In genomic region chr7:130982881-130983280, GRCm38 (mm10) we compare ENCODE assay signal across 18 mouse cellular contexts. TPM values are rescaled to one million over a fixed set of nuclear protein-coding genes. Genes with fewer than 3 reads are reported as not detected.
DNase-seq lines count a peak whose midpoint lies in the region; ATAC-seq and TF ChIP-seq lines count a peak whose summit lies in the region.
"Had no signal": no experiment of that assay in that cellular context is flagged by ENCODE, and none has a peak within 500 bp of the region (broad histone marks: within the 10 kb centered on the region; RNA-seq: fewer than 3 reads in every experiment).

No protein-coding gene starts in this region.

- no peak overlapping the region for H3K4me2 ChIP-seq in intestine, postnatal 0 days (replicated peaks; ENCODE audit: low read depth)
- H3K4me2 ChIP-seq in intestine, embryonic 16.5 days (ENCODE audit: low read depth, low read length), result no peak overlapping the region
- H3K4me2 ChIP-seq: forebrain, embryonic 15.5 days; hindbrain, embryonic 15.5 days; stomach, embryonic 15.5 days had no signal

- no peaks in the 10 kb centered on the region for H3K27me3 ChIP-seq in intestine, postnatal 0 days (replicated peaks; ENCODE audit: control insufficient read depth, insufficient read depth, low read length)
- H3K27me3 ChIP-seq in intestine, embryonic 16.5 days (replicated peaks; ENCODE audit: control insufficient read depth, insufficient read depth, low read length), result no peaks in the 10 kb centered on the region
- H3K27me3 ChIP-seq: forebrain, embryonic 15.5 days; stomach, embryonic 15.5 days had no signal

- peak; percentile 26 for DNase-seq in thymus, postnatal 4 days
- DNase-seq in thymus, postnatal 14 days, result no peak
- peak; percentile 23 for DNase-seq in brain, adult 2 months (ENCODE audit: low read depth, low spot score)
- no peak for DNase-seq in right cerebral cortex, postnatal 25 days
- DNase-seq: adrenal gland, postnatal 36 days; cerebellum, adult 9-10 months; right cerebral cortex, adult 18-20 months had no signal

- peak; percentile 27; the same call in 1 of the 2 replicates for TF ChIP-seq CTCF in intestine, postnatal 0 days (IDR thresholded peaks at IDR 0.05; ENCODE audit: low read depth)

- H3K4me3 ChIP-seq in intestine, postnatal 0 days (ENCODE audit: low read depth, low read length), result no peak overlapping the region
- H3K4me3 ChIP-seq in intestine, embryonic 16.5 days (ENCODE audit: low read length), result no peak overlapping the region
- H3K4me3 ChIP-seq: forebrain, embryonic 15.5 days; hindbrain, embryonic 15.5 days; stomach, embryonic 15.5 days had no signal

- no peak overlapping the region for H3K27ac ChIP-seq in intestine, postnatal 0 days (ENCODE audit: low read depth, low read length)
- no peak overlapping the region for H3K27ac ChIP-seq in intestine, embryonic 16.5 days (ENCODE audit: low read length)
- H3K27ac ChIP-seq: forebrain, embryonic 15.5 days; hindbrain, embryonic 15.5 days; stomach, embryonic 15.5 days had no signal

- 74% methylated on average over 3 of the region's 3 CpGs for WGBS in intestine, postnatal 0 days
- 75% methylated on average over 3 of the region's 3 CpGs for WGBS in intestine, embryonic 16.5 days

- no peak for ATAC-seq in intestine, postnatal 0 days
- no peak for ATAC-seq in intestine, embryonic 16.5 days
- ATAC-seq in erythroid progenitor cell, adult 5-6 weeks (replicated peaks; ENCODE audit: low FRiP score, poor library complexity, severe bottlenecking), result no peak
- ATAC-seq: forebrain, embryonic 15.5 days had no signal

- H3K4me1 ChIP-seq in intestine, postnatal 0 days (replicated peaks; ENCODE audit: control insufficient read depth, insufficient read depth, low read length), result no peaks in the 10 kb centered on the region
- H3K4me1 ChIP-seq in intestine, embryonic 16.5 days (ENCODE audit: control insufficient read depth, insufficient read depth, low read length), result peaks cover 1% of the 10 kb centered on the region; the same call in 1 of the 2 replicates

- H3K36me3 ChIP-seq in intestine, postnatal 0 days (ENCODE audit: control insufficient read depth, insufficient read depth), result no peaks in the 10 kb centered on the region
- no peaks in the 10 kb centered on the region for H3K36me3 ChIP-seq in intestine, embryonic 16.5 days (ENCODE audit: control insufficient read depth, insufficient read depth, low read length)
- H3K36me3 ChIP-seq: forebrain, embryonic 15.5 days; hindbrain, embryonic 15.5 days; stomach, embryonic 15.5 days had no signal

- no peaks in the 10 kb centered on the region for H3K9me3 ChIP-seq in intestine, postnatal 0 days (ENCODE audit: control insufficient read depth)
- no peaks in the 10 kb centered on the region for H3K9me3 ChIP-seq in intestine, embryonic 16.5 days (ENCODE audit: control insufficient read depth, low read length)
- H3K9me3 ChIP-seq: forebrain, embryonic 15.5 days; hindbrain, embryonic 15.5 days; stomach, embryonic 15.5 days had no signal

- H3K9ac ChIP-seq in intestine, postnatal 0 days (ENCODE audit: low read depth, low read length), result no peak overlapping the region
- H3K9ac ChIP-seq in intestine, embryonic 16.5 days (ENCODE audit: low read depth, low read length), result no peak overlapping the region
- H3K9ac ChIP-seq: forebrain, embryonic 15.5 days; hindbrain, embryonic 15.5 days; stomach, embryonic 15.5 days had no signal

RNA-seq across cellular contexts. Expression of gene Htra1, which starts 47.0 kb away (rescaled TPM):
- 15.5 and 17.6 TPM in 2 replicates for polyA plus RNA-seq in intestine, postnatal 0 days (2015; fragmentation: Nextera tagmentation; extraction: Ambion mirVana)
- 15.8 and 15.9 TPM in 2 replicates for polyA plus RNA-seq in intestine, embryonic 16.5 days (2015; fragmentation: Nextera tagmentation; extraction: Ambion mirVana)
- not detected in 2 replicates for total RNA-seq in erythroid progenitor cell, adult 5-6 weeks (2015; ENCODE audit: low replicate concordance)
- total RNA-seq in erythroid progenitor cell, adult 5-6 weeks (2017; ENCODE audit: low replicate concordance), result not detected in 2 replicates
- total RNA-seq: granulocyte monocyte progenitor cell, adult 5-6 weeks had no signal

RNA-seq across cellular contexts. Expression of gene Dmbt1, which starts 49.0 kb away (rescaled TPM):
- 104 and 121 TPM in 2 replicates for polyA plus RNA-seq in intestine, postnatal 0 days (2015; fragmentation: Nextera tagmentation; extraction: Ambion mirVana)
- 209 and 239 TPM in 2 replicates for polyA plus RNA-seq in intestine, embryonic 16.5 days (2015; fragmentation: Nextera tagmentation; extraction: Ambion mirVana)
- total RNA-seq in erythroid progenitor cell, adult 5-6 weeks (2015; ENCODE audit: low replicate concordance), result not detected in 2 replicates
- total RNA-seq in erythroid progenitor cell, adult 5-6 weeks (2017; ENCODE audit: low replicate concordance), result not detected in 2 replicates
- total RNA-seq: adrenal gland, postnatal 36 days; granulocyte monocyte progenitor cell, adult 5-6 weeks; heart, postnatal 25 days; layer of hippocampus, postnatal 14 days; left cerebral cortex, postnatal 25 days had no signal
- polyA plus RNA-seq: forebrain, embryonic 15.5 days; hindbrain, embryonic 15.5 days; neural tube, embryonic 11.5 days had no signal

Comparison
In these comparisons a context has a peak if more than half of its experiments do, and no peak if none do; other contexts are left out.
1. DNase-seq: peak in thymus, postnatal 4 days (single experiment) and brain, adult 2 months (single experiment); none in thymus, postnatal 14 days (single experiment) and right cerebral cortex, postnatal 25 days (single experiment).